Mouse (Mus musculus) megakaryocyte-erythroid progenitor cell, adult 5-6 weeks (primary cell): ENCODE measurements around the gene Crebrf. TPM values are rescaled to one million over a fixed set of nuclear protein-coding genes. Genes with fewer than 3 reads are reported as not detected.

ENCODE experiments used
- ATAC-seq: replicated peaks from 2 replicates; pipeline ENCODE4 v1.8.0; 2016; ENCODE audit warnings: mild to moderate bottlenecking, inconsistent platforms; ENCODE audit not compliant: severe bottlenecking, poor library complexity, low FRiP score, low TSS enrichment
- total RNA-seq, 2 experiments: library from RNA; stranded (forward) in 1 of 2; stranded (reverse) in 1 of 2; fragments of 200-1000, 215-1000 nt in 1 of 2; fragments of >200 nt in 1 of 2; fragmentation: Nextera tagmentation in 1 of 2; gene quantifications; 2 replicates each; pipeline ENCODE4 v1.2.3; 2014 to 2017

The Crebrf gene
- total RNA-seq (2014; fragmentation: Nextera tagmentation) (11.4 and 12.0 TPM in 2 replicates), total RNA-seq (2017) (17.9 and 37.0 TPM in 2 replicates)

GRCm38 (mm10) chr17:26715271-26715758, at the start of gene Crebrf:
Gene Crebrf, plus strand, starts transcription at chr17:26715650.
- ATAC-seq = peak; percentile 86

GRCm38 (mm10) chr17:26671268-26671667, 44.2 kb upstream of the Crebrf start:
- ATAC-seq = no peak

GRCm38 (mm10) chr17:26675845-26676244, 39.6 kb upstream of the Crebrf start:
- ATAC-seq = no peak

GRCm38 (mm10) chr17:26676252-26676615, 39.2 kb upstream of the Crebrf start:
- ATAC-seq = peak; percentile 85

GRCm38 (mm10) chr17:26676616-26677376, 38.7 kb upstream of the Crebrf start:
- ATAC-seq = peak; percentile 65

- ATAC-seq = peak; percentile 42
Measured at GRCm38 (mm10) chr17:26677711-26678637, 37.5 kb upstream of the Crebrf start.

- ATAC-seq = no peak
Measured at GRCm38 (mm10) chr17:26681276-26681675, 34.2 kb upstream of the Crebrf start.

GRCm38 (mm10) chr17:26686334-26687000, 29.0 kb upstream of the Crebrf start:
- ATAC-seq = peak; percentile 64

- ATAC-seq = 0 out of 2 replicates have a peak, but pooled peaks have one; percentile 2
Measured at GRCm38 (mm10) chr17:26688795-26689735, 26.4 kb upstream of the Crebrf start.

- ATAC-seq = peak; percentile 84
Measured at GRCm38 (mm10) chr17:26689810-26690209, 25.6 kb upstream of the Crebrf start.

GRCm38 (mm10) chr17:26690236-26690635, 25.2 kb upstream of the Crebrf start:
- ATAC-seq = no peak

GRCm38 (mm10) chr17:26691110-26691509, 24.3 kb upstream of the Crebrf start:
- no peak for ATAC-seq

GRCm38 (mm10) chr17:26693424-26693823, 22.0 kb upstream of the Crebrf start:
- ATAC-seq = no peak

GRCm38 (mm10) chr17:26694171-26694570, 21.3 kb upstream of the Crebrf start:
- ATAC-seq = no peak

- ATAC-seq = no peak
Measured at GRCm38 (mm10) chr17:26695193-26695592, 20.3 kb upstream of the Crebrf start.

GRCm38 (mm10) chr17:26698846-26699245, 16.6 kb upstream of the Crebrf start:
- ATAC-seq = no peak

GRCm38 (mm10) chr17:26699819-26700616, 15.4 kb upstream of the Crebrf start:
- ATAC-seq = no peak

GRCm38 (mm10) chr17:26701565-26701964, 13.9 kb upstream of the Crebrf start:
- no peak for ATAC-seq
